Mouse (Mus musculus): ENCODE measurements at regions not wholly inside any gene's neighbourhood (a gene's known extent, or its start where the extent isn't known, plus 50 kb on each side); places are given as distances from the start of the nearest gene placed in this dataset.

DNA sequence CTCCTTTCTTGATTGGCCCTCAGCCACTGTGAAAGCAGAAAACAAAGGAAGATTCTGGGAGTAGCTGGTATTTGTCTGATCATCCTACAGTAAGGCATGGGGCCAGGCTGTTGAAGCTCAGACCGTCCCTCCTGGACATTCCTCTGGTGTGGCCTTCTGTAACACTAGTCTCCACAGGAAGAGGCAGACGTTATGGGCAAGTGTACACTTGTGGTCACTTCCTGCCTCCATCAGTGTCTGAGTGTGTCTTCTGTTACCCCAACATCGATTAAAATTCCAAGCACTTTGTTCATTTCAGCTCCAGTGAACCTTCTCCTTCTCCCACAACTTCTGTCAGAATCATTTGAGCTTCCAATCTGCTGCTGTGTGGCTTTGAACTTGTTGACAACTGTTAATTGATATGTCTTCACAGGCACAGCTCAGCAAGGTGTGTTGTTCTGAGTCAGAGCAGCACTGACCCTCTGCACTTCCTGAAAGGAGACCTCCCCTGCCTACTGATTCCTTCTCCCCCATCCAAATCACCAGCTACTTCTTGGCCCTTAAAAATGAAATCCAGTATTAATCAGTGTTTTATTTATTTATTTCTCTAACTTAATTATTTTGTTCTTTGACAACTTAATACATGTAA, 154.7 kb upstream of the Tmc3 start:
- DNase-seq: no peak
- no peak overlapping the region for H3K4me3 ChIP-seq (ENCODE audit: control insufficient read depth, insufficient read depth, low read length)
- TF ChIP-seq CTCF (IDR thresholded peaks at IDR 0.05; ENCODE audit: borderline replicate concordance, control insufficient read depth, extremely low read depth, insufficient read depth, low read length, poor library complexity): no peak
- no peak for TF ChIP-seq POLR2A (IDR thresholded peaks at IDR 0.05; ENCODE audit: control insufficient read depth, extremely low read depth, insufficient read depth, low read length, poor library complexity)
- no peaks in the 10 kb centered on the region for H3K4me1 ChIP-seq (replicated peaks; ENCODE audit: control insufficient read depth, insufficient read depth, low read length)
- H3K36me3 ChIP-seq (ENCODE audit: control insufficient read depth, insufficient read depth, low read length): no peaks in the 10 kb centered on the region
- H3K27me3 ChIP-seq (ENCODE audit: control insufficient read depth, insufficient read depth, low read length): no peaks in the 10 kb centered on the region
- WGBS: 79% methylated on average over 3 of the region's 3 CpGs
- no peak overlapping the region for H3K27ac ChIP-seq (ENCODE audit: control insufficient read depth, insufficient read depth, low read length)

- H3K4me3 ChIP-seq (ENCODE audit: control insufficient read depth, insufficient read depth, low read length): no peak overlapping the region
- DNase-seq: no peak
Observed at GRCm38 (mm10) chr7:83431094-83431493, 153.6 kb upstream of the Tmc3 start.

DNA sequence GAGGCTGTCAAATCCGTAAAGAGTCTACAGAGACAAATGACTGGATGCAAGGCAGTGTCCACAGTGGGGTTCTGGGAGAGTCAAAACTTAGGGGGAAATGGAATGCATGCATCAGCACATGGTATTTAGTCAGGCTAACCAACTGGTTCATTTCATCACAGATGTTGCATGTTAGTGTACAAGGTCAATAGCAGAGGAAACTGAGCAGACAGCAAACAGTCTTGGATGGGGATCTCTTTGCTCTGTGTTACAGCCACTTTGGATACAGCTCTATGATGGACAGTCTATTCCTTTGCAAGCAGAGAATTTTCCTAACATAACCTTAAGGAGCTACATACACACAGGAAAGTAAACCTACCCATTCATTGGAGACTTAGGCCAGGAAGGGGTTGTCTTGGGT, 151.9 kb upstream of the Tmc3 start:
- 100% methylated on average over 1 of the region's 1 CpGs for WGBS
- TF ChIP-seq POLR2A (IDR thresholded peaks at IDR 0.05; ENCODE audit: control insufficient read depth, extremely low read depth, insufficient read depth, low read length, poor library complexity) (no peak), CTCF (IDR thresholded peaks at IDR 0.05; ENCODE audit: borderline replicate concordance, control insufficient read depth, extremely low read depth, insufficient read depth, low read length, poor library complexity) (no peak)
- no peaks in the 10 kb centered on the region for H3K4me1 ChIP-seq (replicated peaks; ENCODE audit: control insufficient read depth, insufficient read depth, low read length)
- no peak for DNase-seq
- H3K4me3 ChIP-seq (ENCODE audit: control insufficient read depth, insufficient read depth, low read length): no peak overlapping the region
- no peaks in the 10 kb centered on the region for H3K36me3 ChIP-seq (ENCODE audit: control insufficient read depth, insufficient read depth, low read length)
- no peaks in the 10 kb centered on the region for H3K27me3 ChIP-seq (ENCODE audit: control insufficient read depth, insufficient read depth, low read length)
- H3K27ac ChIP-seq (ENCODE audit: control insufficient read depth, insufficient read depth, low read length): no peak overlapping the region

More at GRCm38 (mm10) chr7:83431094-83431493, 153.6 kb upstream of the Tmc3 start:
- no peaks in the 10 kb centered on the region for H3K36me3 ChIP-seq (ENCODE audit: control insufficient read depth, insufficient read depth, low read length)
- H3K4me1 ChIP-seq (replicated peaks; ENCODE audit: control insufficient read depth, insufficient read depth, low read length): no peaks in the 10 kb centered on the region
- TF ChIP-seq POLR2A (IDR thresholded peaks at IDR 0.05; ENCODE audit: control insufficient read depth, extremely low read depth, insufficient read depth, low read length, poor library complexity): no peak
- TF ChIP-seq CTCF (IDR thresholded peaks at IDR 0.05; ENCODE audit: borderline replicate concordance, control insufficient read depth, extremely low read depth, insufficient read depth, low read length, poor library complexity): no peak
- no peaks in the 10 kb centered on the region for H3K27me3 ChIP-seq (ENCODE audit: control insufficient read depth, insufficient read depth, low read length)
- no peak overlapping the region for H3K27ac ChIP-seq (ENCODE audit: control insufficient read depth, insufficient read depth, low read length)
- 74% methylated on average over 2 of the region's 2 CpGs for WGBS

GRCm38 (mm10) chr7:83433959-83434715, 150.6 kb upstream of the Tmc3 start:
- Histone ChIP-seq H3K27ac (ENCODE audit: control insufficient read depth, insufficient read depth, low read length) (no peak overlapping the region), H3K36me3 (ENCODE audit: control insufficient read depth, insufficient read depth, low read length) (no peaks in the 10 kb centered on the region), H3K27me3 (ENCODE audit: control insufficient read depth, insufficient read depth, low read length) (no peaks in the 10 kb centered on the region), H3K4me1 (replicated peaks; ENCODE audit: control insufficient read depth, insufficient read depth, low read length) (no peaks in the 10 kb centered on the region), H3K4me3 (ENCODE audit: control insufficient read depth, insufficient read depth, low read length) (no peak overlapping the region)
- TF ChIP-seq POLR2A (IDR thresholded peaks at IDR 0.05; ENCODE audit: control insufficient read depth, extremely low read depth, insufficient read depth, low read length, poor library complexity) (no peak), CTCF (IDR thresholded peaks at IDR 0.05; ENCODE audit: borderline replicate concordance, control insufficient read depth, extremely low read depth, insufficient read depth, low read length, poor library complexity) (no peak)
- no peak for DNase-seq
- 77% methylated on average over 5 of the region's 5 CpGs for WGBS

DNA sequence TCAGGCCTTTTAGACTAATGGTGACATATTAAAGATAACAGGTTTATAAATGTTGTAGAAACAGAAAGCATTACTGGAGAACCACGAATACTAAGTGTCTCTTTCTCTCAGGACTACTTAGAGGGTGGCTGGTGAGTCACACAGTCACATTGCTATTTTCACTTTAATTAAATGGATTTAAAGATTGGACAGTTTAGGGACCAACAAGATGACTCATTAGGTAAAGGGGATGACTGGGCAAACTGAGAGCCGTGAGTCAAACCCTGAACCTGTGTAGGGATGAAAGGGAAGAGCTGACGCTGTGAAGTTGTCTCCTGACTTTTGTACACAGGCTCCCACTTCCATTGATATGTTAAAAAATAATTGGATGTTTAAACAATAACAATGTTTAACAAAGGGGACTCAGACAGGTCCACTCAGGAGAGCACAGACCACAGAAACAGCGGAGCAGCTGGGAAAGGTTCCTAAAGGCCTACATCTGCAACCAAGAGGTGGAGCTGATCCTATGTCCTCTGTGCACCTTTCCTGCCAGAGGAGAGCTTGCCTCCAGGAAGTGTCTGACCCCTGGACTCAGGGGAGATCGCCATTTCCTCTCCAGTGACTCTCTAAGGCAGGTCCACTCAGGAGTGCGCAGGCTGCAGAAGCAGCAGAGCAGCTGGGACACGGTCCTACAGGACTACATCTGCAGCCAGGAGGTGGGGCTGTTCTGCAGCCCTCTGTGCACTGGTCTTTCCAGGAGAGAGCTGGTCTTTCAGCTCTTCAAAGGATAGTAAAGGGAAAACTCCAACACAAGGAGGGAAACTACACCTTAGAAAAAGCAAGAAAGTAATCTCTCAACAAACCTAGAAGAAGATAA, 146.0 kb upstream of the Tmc3 start:
- Histone ChIP-seq H3K4me3 (ENCODE audit: control insufficient read depth, insufficient read depth, low read length) (no peak overlapping the region), H3K4me1 (replicated peaks; ENCODE audit: control insufficient read depth, insufficient read depth, low read length) (no peaks in the 10 kb centered on the region), H3K27me3 (ENCODE audit: control insufficient read depth, insufficient read depth, low read length) (no peaks in the 10 kb centered on the region), H3K27ac (ENCODE audit: control insufficient read depth, insufficient read depth, low read length) (no peak overlapping the region), H3K36me3 (ENCODE audit: control insufficient read depth, insufficient read depth, low read length) (no peaks in the 10 kb centered on the region)
- no peak for TF ChIP-seq CTCF (IDR thresholded peaks at IDR 0.05; ENCODE audit: borderline replicate concordance, control insufficient read depth, extremely low read depth, insufficient read depth, low read length, poor library complexity)
- no peak for TF ChIP-seq POLR2A (IDR thresholded peaks at IDR 0.05; ENCODE audit: control insufficient read depth, extremely low read depth, insufficient read depth, low read length, poor library complexity)
- 73% methylated on average over 7 of the region's 7 CpGs for WGBS
- DNase-seq: no peak

- H3K4me1 ChIP-seq (replicated peaks; ENCODE audit: control insufficient read depth, insufficient read depth, low read length): no peaks in the 10 kb centered on the region
- WGBS: 84% methylated on average over 16 of the region's 16 CpGs
- H3K27ac ChIP-seq (ENCODE audit: control insufficient read depth, insufficient read depth, low read length): no peak overlapping the region
- H3K36me3 ChIP-seq (ENCODE audit: control insufficient read depth, insufficient read depth, low read length): no peaks in the 10 kb centered on the region
- TF ChIP-seq CTCF (IDR thresholded peaks at IDR 0.05; ENCODE audit: borderline replicate concordance, control insufficient read depth, extremely low read depth, insufficient read depth, low read length, poor library complexity) (no peak), POLR2A (IDR thresholded peaks at IDR 0.05; ENCODE audit: control insufficient read depth, extremely low read depth, insufficient read depth, low read length, poor library complexity) (no peak)
- H3K4me3 ChIP-seq (ENCODE audit: control insufficient read depth, insufficient read depth, low read length): no peak overlapping the region
- no peak for DNase-seq
- no peaks in the 10 kb centered on the region for H3K27me3 ChIP-seq (ENCODE audit: control insufficient read depth, insufficient read depth, low read length)
Observed at GRCm38 (mm10) chr7:83443596-83444278, 141.0 kb upstream of the Tmc3 start.
